Comparison of ENCODE assay signal across 7 mouse cellular contexts in genomic region chr11:80382626-80383018, GRCm38 (mm10). TPM values are rescaled to one million over a fixed set of nuclear protein-coding genes. Genes with fewer than 3 reads are reported as not detected.
DNase-seq lines count a peak whose midpoint lies in the region; ATAC-seq lines count a peak whose summit lies in the region.

No protein-coding gene starts in this region.

- H3K79me2 ChIP-seq in macrophage (ENCODE audit: inconsistent target): peaks cover 46% of the 10 kb centered on the region

- no peaks in the 10 kb centered on the region for H3K9me3 ChIP-seq in forebrain, embryonic 11.5 days (ENCODE audit: control insufficient read depth, low read length)

- peak overlapping the region; percentile 59 for H3K4me2 ChIP-seq in forebrain, embryonic 11.5 days (ENCODE audit: low read depth, low read length, severe bottlenecking)

- H3K4me1 ChIP-seq in forebrain, embryonic 11.5 days (replicated peaks; ENCODE audit: control insufficient read depth, insufficient read depth, low read length): peaks cover 10% of the 10 kb centered on the region; the same call in 1 of the 2 replicates

- H3K4me3 ChIP-seq in forebrain, embryonic 11.5 days (ENCODE audit: low read depth, low read length): peak overlapping the region; percentile 97
- H3K4me3 ChIP-seq in macrophage (ENCODE audit: inconsistent target): peak overlapping the region; percentile 100

- DNase-seq in ovary, postnatal 10 days (ENCODE audit: low spot score): peak; percentile 4
- no peak for DNase-seq in ovary, adult 18-20 months (ENCODE audit: low spot score)
- DNase-seq in adrenal gland, postnatal 36 days: peak; percentile 28 to 43
- DNase-seq in forebrain, embryonic 11.5 days (ENCODE audit: low spot score): no peak
- DNase-seq in spleen, adult 18-20 months: peak; percentile 9 to 40

- no peaks in the 10 kb centered on the region for H3K27me3 ChIP-seq in forebrain, embryonic 11.5 days (ENCODE audit: control insufficient read depth, insufficient read depth, low read length)

- peak overlapping the region; percentile 99 for H3K9ac ChIP-seq in forebrain, embryonic 11.5 days (ENCODE audit: low read length)

- whole genome bisulfite sequencing in forebrain, embryonic 11.5 days: 10% methylated on average over 12 of the region's 12 CpGs
- 1% methylated on average over 12 of the region's 12 CpGs for WGBS in macrophage (ENCODE audit: missing documents)

- peak; percentile 40; the same call in 1 of the 2 replicates for ATAC-seq in forebrain, embryonic 11.5 days (replicated peaks; ENCODE audit: low FRiP score)
- peak; percentile 23 for ATAC-seq in inflammation-experienced regulatory T-cells, adult 6 months

- no peaks in the 10 kb centered on the region for H3K36me3 ChIP-seq in forebrain, embryonic 11.5 days (ENCODE audit: control insufficient read depth, insufficient read depth, low read length)
- H3K36me3 ChIP-seq in macrophage (ENCODE audit: inconsistent target): 0 out of 2 replicates have a peak, but pooled peaks cover 6% of the 10 kb centered on the region

- peak overlapping the region; percentile 28; the same call in 1 of the 2 replicates for H3K27ac ChIP-seq in forebrain, embryonic 11.5 days (ENCODE audit: low read depth, low read length)
- H3K27ac ChIP-seq in macrophage: peak overlapping the region; percentile 99

RNA-seq across cellular contexts. Expression of gene Zfp207, which starts 0.5 kb away (rescaled TPM):
- 100 to 1,000 TPM; 122 to 136 TPM for total RNA-seq in adrenal gland, postnatal 36 days (2021)
- polyA plus RNA-seq in forebrain, embryonic 11.5 days (2014; fragmentation: Nextera tagmentation; extraction: Ambion mirVana): 335 and 363 TPM in 2 replicates
- 100 to 1,000 TPM; 288 to 361 (median 313) TPM for polyA plus RNA-seq in inflammation-experienced regulatory T-cells, adult 6 months (2017; shearing (Covaris generic))
- 100 to 1,000 TPM; 199 to 545 (median 352) TPM for total RNA-seq in macrophage (2018; cell fraction: chromatin; rRNA removed)
- 10 to 100 TPM; 48.1 to 89.1 (median 66.4) TPM for total RNA-seq in macrophage (2018; cell fraction: cytosol; rRNA removed)
- 100 to 1,000 TPM; 150 to 533 (median 249) TPM for total RNA-seq in macrophage (2018; cell fraction: nucleus; rRNA removed)
- polyA plus RNA-seq in macrophage (2018): 96.5 to 123 TPM (median 112 TPM) in 3 replicates

RNA-seq across cellular contexts. Expression of gene 5730455P16Rik, which starts 4.8 kb away (rescaled TPM):
- 10 to 100 TPM; 12.7 to 20.5 TPM for total RNA-seq in adrenal gland, postnatal 36 days (2021)
- 26.9 and 27.1 TPM in 2 replicates for polyA plus RNA-seq in forebrain, embryonic 11.5 days (2014; fragmentation: Nextera tagmentation; extraction: Ambion mirVana)
- polyA plus RNA-seq in inflammation-experienced regulatory T-cells, adult 6 months (2017; shearing (Covaris generic)): 10 to 100 TPM; 13.5 to 15.2 (median 13.6) TPM
- total RNA-seq in macrophage (2018; cell fraction: chromatin; rRNA removed): 10 to 100 TPM in 14 of 26 experiments, 1 to 10 TPM in 12; 2.0 to 23.1 (median 11.0) TPM
- 10 to 100 TPM in 3 of 26 experiments, 1 to 10 TPM in 23; 4.4 to 11.5 (median 9.0) TPM for total RNA-seq in macrophage (2018; cell fraction: cytosol; rRNA removed)
- 10 to 100 TPM in 13 of 26 experiments, 1 to 10 TPM in 13; 2.4 to 24.1 (median 10.0) TPM for total RNA-seq in macrophage (2018; cell fraction: nucleus; rRNA removed)
- polyA plus RNA-seq in macrophage (2018): 7.2 to 10.3 TPM (median 9.5 TPM) in 3 replicates

RNA-seq across cellular contexts. Expression of gene Psmd11, which starts 45.8 kb away (rescaled TPM):
- 100 to 1,000 TPM; 159 to 167 TPM for total RNA-seq in adrenal gland, postnatal 36 days (2021)
- polyA plus RNA-seq in forebrain, embryonic 11.5 days (2014; fragmentation: Nextera tagmentation; extraction: Ambion mirVana): 333 and 347 TPM in 2 replicates
- polyA plus RNA-seq in inflammation-experienced regulatory T-cells, adult 6 months (2017; shearing (Covaris generic)): 100 to 1,000 TPM; 287 to 345 (median 294) TPM
- total RNA-seq in macrophage (2018; cell fraction: chromatin; rRNA removed): 100 to 1,000 TPM in 9 of 26 experiments, 10 to 100 TPM in 17; 54.4 to 176 (median 92.0) TPM
- 100 to 1,000 TPM in 1 of 26 experiments, 10 to 100 TPM in 25; 47.8 to 101 (median 68.2) TPM for total RNA-seq in macrophage (2018; cell fraction: cytosol; rRNA removed)
- 100 to 1,000 TPM in 1 of 26 experiments, 10 to 100 TPM in 25; 43.6 to 102 (median 66.3) TPM for total RNA-seq in macrophage (2018; cell fraction: nucleus; rRNA removed)
- polyA plus RNA-seq in macrophage (2018): 45.9 to 68.5 TPM (median 63.3 TPM) in 3 replicates

Comparison
In these comparisons a context has a peak if more than half of its experiments do, and no peak if none do; other contexts are left out.
1. DNase-seq: peak in ovary, postnatal 10 days (single experiment), adrenal gland, postnatal 36 days (2 of 2) and spleen, adult 18-20 months (2 of 2); none in ovary, adult 18-20 months (single experiment) and forebrain, embryonic 11.5 days (single experiment).